Mouse (Mus musculus): ENCODE measurements around the gene Mrgprf. TPM values are rescaled to one million over a fixed set of nuclear protein-coding genes. Genes with fewer than 3 reads are reported as not detected.

Mrgprf gene
- polyA plus RNA-seq, 1 experiment = not detected

- TF ChIP-seq EP300 (IDR thresholded peaks at IDR 0.05; ENCODE audit: insufficient read depth, low read depth, low read length) (no peak), CTCF (IDR thresholded peaks at IDR 0.05; ENCODE audit: low read depth, low read length) (no peak), POLR2A (IDR thresholded peaks at IDR 0.05; ENCODE audit: insufficient read depth, low read length) (no peak)
- Histone ChIP-seq H3K4me1 (ENCODE audit: control insufficient read depth, insufficient read depth, low read length) (no peaks in the 10 kb centered on the region), H3K9me3 (replicated peaks; ENCODE audit: control insufficient read depth, insufficient read depth, low read length, poor library complexity, severe bottlenecking) (no peaks in the 10 kb centered on the region), H3K36me3 (ENCODE audit: control insufficient read depth, insufficient read depth, low read length, poor library complexity, severe bottlenecking) (0 out of 2 replicates have a peak, but pooled peaks cover 3% of the 10 kb centered on the region), H3K9ac (ENCODE audit: low read depth, poor library complexity, severe bottlenecking) (no peak overlapping the region), H3K27me3 (ENCODE audit: control insufficient read depth, insufficient read depth, low read length, poor library complexity, severe bottlenecking) (no peaks in the 10 kb centered on the region), H3K27ac (ENCODE audit: insufficient read depth, low read length) (no peak overlapping the region), H3K4me3 (ENCODE audit: low read depth, low read length) (no peak overlapping the region)
Measured at GRCm38 (mm10) chr7:145266011-145266410, 34.6 kb upstream of the Mrgprf start.

DNA sequence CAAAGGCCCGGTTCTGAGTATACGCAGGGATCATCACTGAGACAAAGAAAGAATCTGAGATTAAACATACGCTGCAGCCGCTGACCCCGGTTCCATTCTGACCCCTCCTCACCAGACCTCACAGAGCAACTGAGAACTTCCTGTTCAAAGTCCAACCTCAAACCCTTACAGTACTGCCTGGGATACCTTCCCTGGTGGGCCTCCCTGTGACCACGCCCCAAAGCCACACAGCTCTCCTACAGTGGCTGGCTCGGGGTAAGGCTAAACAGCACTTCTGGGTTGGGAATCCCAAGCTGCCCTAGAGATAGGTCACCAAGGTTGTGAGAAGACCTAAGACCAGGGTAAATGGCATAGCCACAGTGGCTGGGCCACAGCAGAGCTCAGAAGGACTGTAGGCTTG lies 31.7 kb upstream of the Mrgprf start:
- H3K27ac ChIP-seq (ENCODE audit: insufficient read depth, low read length) = no peak overlapping the region
- H3K9me3 ChIP-seq (replicated peaks; ENCODE audit: control insufficient read depth, insufficient read depth, low read length, poor library complexity, severe bottlenecking) = no peaks in the 10 kb centered on the region
- H3K4me1 ChIP-seq (ENCODE audit: control insufficient read depth, insufficient read depth, low read length) = no peaks in the 10 kb centered on the region
- H3K9ac ChIP-seq (ENCODE audit: low read depth, poor library complexity, severe bottlenecking) = no peak overlapping the region
- no peaks in the 10 kb centered on the region for H3K27me3 ChIP-seq (ENCODE audit: control insufficient read depth, insufficient read depth, low read length, poor library complexity, severe bottlenecking)
- H3K36me3 ChIP-seq (ENCODE audit: control insufficient read depth, insufficient read depth, low read length, poor library complexity, severe bottlenecking) = 0 out of 2 replicates have a peak, but pooled peaks cover 3% of the 10 kb centered on the region
- TF ChIP-seq POLR2A (IDR thresholded peaks at IDR 0.05; ENCODE audit: insufficient read depth, low read length) (no peak), EP300 (IDR thresholded peaks at IDR 0.05; ENCODE audit: insufficient read depth, low read depth, low read length) (no peak), CTCF (IDR thresholded peaks at IDR 0.05; ENCODE audit: low read depth, low read length) (no peak)
- H3K4me3 ChIP-seq (ENCODE audit: low read depth, low read length) = no peak overlapping the region

GRCm38 (mm10) chr7:145270955-145271354 lies 29.7 kb upstream of the Mrgprf start:
- no peaks in the 10 kb centered on the region for H3K9me3 ChIP-seq (replicated peaks; ENCODE audit: control insufficient read depth, insufficient read depth, low read length, poor library complexity, severe bottlenecking)

GRCm38 (mm10) chr7:145275488-145275887 lies 25.1 kb upstream of the Mrgprf start:
- Histone ChIP-seq H3K9ac (ENCODE audit: low read depth, poor library complexity, severe bottlenecking) (no peak overlapping the region), H3K4me1 (ENCODE audit: control insufficient read depth, insufficient read depth, low read length) (no peaks in the 10 kb centered on the region), H3K27me3 (ENCODE audit: control insufficient read depth, insufficient read depth, low read length, poor library complexity, severe bottlenecking) (no peaks in the 10 kb centered on the region), H3K36me3 (ENCODE audit: control insufficient read depth, insufficient read depth, low read length, poor library complexity, severe bottlenecking) (no peaks in the 10 kb centered on the region), H3K4me3 (ENCODE audit: low read depth, low read length) (no peak overlapping the region), H3K9me3 (replicated peaks; ENCODE audit: control insufficient read depth, insufficient read depth, low read length, poor library complexity, severe bottlenecking) (no peaks in the 10 kb centered on the region), H3K27ac (ENCODE audit: insufficient read depth, low read length) (no peak overlapping the region)
- TF ChIP-seq EP300 (IDR thresholded peaks at IDR 0.05; ENCODE audit: insufficient read depth, low read depth, low read length) = no peak
- no peak for TF ChIP-seq POLR2A (IDR thresholded peaks at IDR 0.05; ENCODE audit: insufficient read depth, low read length)
- TF ChIP-seq CTCF (IDR thresholded peaks at IDR 0.05; ENCODE audit: low read depth, low read length) = no peak

More at GRCm38 (mm10) chr7:145270955-145271354, 29.7 kb upstream of the Mrgprf start:
- no peaks in the 10 kb centered on the region for H3K27me3 ChIP-seq (ENCODE audit: control insufficient read depth, insufficient read depth, low read length, poor library complexity, severe bottlenecking)
- TF ChIP-seq CTCF (IDR thresholded peaks at IDR 0.05; ENCODE audit: low read depth, low read length) = no peak
- no peak for TF ChIP-seq EP300 (IDR thresholded peaks at IDR 0.05; ENCODE audit: insufficient read depth, low read depth, low read length)
- no peak for TF ChIP-seq POLR2A (IDR thresholded peaks at IDR 0.05; ENCODE audit: insufficient read depth, low read length)
- H3K4me1 ChIP-seq (ENCODE audit: control insufficient read depth, insufficient read depth, low read length) = no peaks in the 10 kb centered on the region
- H3K9ac ChIP-seq (ENCODE audit: low read depth, poor library complexity, severe bottlenecking) = no peak overlapping the region
- 0 out of 2 replicates have a peak, but pooled peaks cover 2% of the 10 kb centered on the region for H3K36me3 ChIP-seq (ENCODE audit: control insufficient read depth, insufficient read depth, low read length, poor library complexity, severe bottlenecking)
- no peak overlapping the region for H3K4me3 ChIP-seq (ENCODE audit: low read depth, low read length)
- H3K27ac ChIP-seq (ENCODE audit: insufficient read depth, low read length) = no peak overlapping the region

- no peaks in the 10 kb centered on the region for H3K27me3 ChIP-seq (ENCODE audit: control insufficient read depth, insufficient read depth, low read length, poor library complexity, severe bottlenecking)
- H3K4me1 ChIP-seq (ENCODE audit: control insufficient read depth, insufficient read depth, low read length) = peaks cover 3% of the 10 kb centered on the region
- H3K36me3 ChIP-seq (ENCODE audit: control insufficient read depth, insufficient read depth, low read length, poor library complexity, severe bottlenecking) = no peaks in the 10 kb centered on the region
- TF ChIP-seq CTCF (IDR thresholded peaks at IDR 0.05; ENCODE audit: low read depth, low read length) (no peak), POLR2A (IDR thresholded peaks at IDR 0.05; ENCODE audit: insufficient read depth, low read length) (no peak), EP300 (IDR thresholded peaks at IDR 0.05; ENCODE audit: insufficient read depth, low read depth, low read length) (no peak)
- no peaks in the 10 kb centered on the region for H3K9me3 ChIP-seq (replicated peaks; ENCODE audit: control insufficient read depth, insufficient read depth, low read length, poor library complexity, severe bottlenecking)
- H3K27ac ChIP-seq (ENCODE audit: insufficient read depth, low read length) = no peak overlapping the region
- H3K4me3 ChIP-seq (ENCODE audit: low read depth, low read length) = no peak overlapping the region
- no peak overlapping the region for H3K9ac ChIP-seq (ENCODE audit: low read depth, poor library complexity, severe bottlenecking)
Measured at GRCm38 (mm10) chr7:145281396-145281795, 19.2 kb upstream of the Mrgprf start.

DNA sequence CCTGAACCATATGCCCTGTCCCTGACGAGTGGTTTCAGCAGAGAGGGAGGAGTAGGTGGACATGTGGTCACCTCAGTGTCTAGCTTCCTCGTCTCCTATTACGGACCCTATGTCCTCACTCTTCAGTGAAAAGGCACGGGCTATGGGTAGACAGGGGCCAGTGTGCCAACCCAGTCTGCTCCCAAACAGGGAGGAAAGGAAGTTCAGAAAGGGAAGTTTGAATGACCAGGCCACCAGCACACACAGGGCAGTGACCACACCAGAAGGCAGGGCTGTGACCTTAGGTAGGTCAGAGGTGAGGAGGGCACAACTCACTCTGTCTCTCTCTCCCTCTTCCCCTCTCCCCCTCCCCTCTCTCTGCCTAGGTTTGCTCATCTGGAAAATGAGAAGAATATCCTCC lies 17.6 kb upstream of the Mrgprf start:
- Histone ChIP-seq H3K9me3 (replicated peaks; ENCODE audit: control insufficient read depth, insufficient read depth, low read length, poor library complexity, severe bottlenecking) (no peaks in the 10 kb centered on the region), H3K36me3 (ENCODE audit: control insufficient read depth, insufficient read depth, low read length, poor library complexity, severe bottlenecking) (no peaks in the 10 kb centered on the region), H3K4me1 (ENCODE audit: control insufficient read depth, insufficient read depth, low read length) (peaks cover 3% of the 10 kb centered on the region), H3K4me3 (ENCODE audit: low read depth, low read length) (peak overlapping the region; percentile 76), H3K27ac (ENCODE audit: insufficient read depth, low read length) (no peak overlapping the region), H3K9ac (ENCODE audit: low read depth, poor library complexity, severe bottlenecking) (peak overlapping the region; percentile 58), H3K27me3 (ENCODE audit: control insufficient read depth, insufficient read depth, low read length, poor library complexity, severe bottlenecking) (no peaks in the 10 kb centered on the region)
- no peak for TF ChIP-seq POLR2A (IDR thresholded peaks at IDR 0.05; ENCODE audit: insufficient read depth, low read length)
- no peak for TF ChIP-seq EP300 (IDR thresholded peaks at IDR 0.05; ENCODE audit: insufficient read depth, low read depth, low read length)
- no peak for TF ChIP-seq CTCF (IDR thresholded peaks at IDR 0.05; ENCODE audit: low read depth, low read length)

All from ES-Bruce4 (cell line).